Mouse (Mus musculus): ENCODE results near the gene Tas2r137. TPM values are rescaled to one million over a fixed set of nuclear protein-coding genes. Genes with fewer than 3 reads are reported as not detected.
A peak's percentile ranks its signal among the peaks of the same experiment; 100 is the strongest.

The Tas2r137 gene
- not detected in 2 replicates for polyA plus RNA-seq (2012; ENCODE audit: insufficient read depth, insufficient read length, low replicate concordance, missing spikeins)

DNA sequence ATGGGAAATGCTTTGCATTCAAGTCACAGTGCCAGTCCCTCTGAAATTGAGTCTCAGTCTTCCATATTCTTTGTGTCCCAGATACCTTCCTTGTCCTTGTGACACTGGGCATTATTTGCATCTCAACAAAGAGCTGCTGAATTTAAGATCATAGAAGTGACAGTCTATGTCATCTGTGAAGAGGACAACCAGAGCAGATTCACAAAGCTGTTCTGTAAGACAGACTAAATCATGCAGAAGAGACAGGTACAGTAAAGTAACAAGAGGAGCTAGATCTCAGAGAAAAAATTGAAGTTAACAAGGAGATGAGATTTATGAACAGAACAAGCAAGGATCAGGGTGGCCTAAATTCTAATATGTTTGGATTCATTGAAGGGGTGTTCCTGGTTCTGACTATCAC is at the start of gene Tas2r137:
Tas2r137 (plus strand) TSS at position 301 of the 400 bp plus-strand sequence.
- no peaks in the 10 kb centered on the region for H3K4me1 ChIP-seq (ENCODE audit: control insufficient read depth, insufficient read depth, low read length)
- TF ChIP-seq POLR2A (IDR thresholded peaks at IDR 0.05; ENCODE audit: insufficient read depth, low read depth, low read length) (no peak), CTCF (IDR thresholded peaks at IDR 0.05; ENCODE audit: insufficient read depth, low read depth, low read length) (no peak)
- no peak within 1 kb of the TSS for H3K27ac ChIP-seq (ENCODE audit: insufficient read depth, low read depth, low read length)
- no peak within 1 kb of the TSS for H3K4me3 ChIP-seq (ENCODE audit: insufficient read depth, low read depth, low read length)

DNA sequence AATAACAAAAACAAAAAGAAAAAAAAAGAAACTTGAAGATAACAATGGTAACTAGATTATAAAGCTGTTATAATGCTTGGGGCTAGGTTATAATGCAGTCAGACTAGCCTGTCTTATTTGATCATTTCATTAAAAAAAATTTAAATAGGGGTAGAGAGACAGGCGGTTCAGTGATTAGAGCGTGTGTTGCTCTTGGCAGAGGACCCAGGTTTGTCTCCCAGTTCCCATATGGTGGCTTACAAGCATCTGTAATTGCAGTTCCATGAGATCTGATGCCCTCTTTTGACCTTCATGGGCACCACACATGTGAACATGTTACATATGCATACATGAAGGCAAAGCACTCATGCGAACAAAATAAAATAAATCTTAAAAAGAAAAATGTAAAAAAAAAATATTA is 49.8 kb upstream of the Tas2r137 start:
- H3K4me1 ChIP-seq (ENCODE audit: control insufficient read depth, insufficient read depth, low read length) = no peaks in the 10 kb centered on the region; the same call in 1 of the 2 replicates
- no peak for TF ChIP-seq CTCF (IDR thresholded peaks at IDR 0.05; ENCODE audit: insufficient read depth, low read depth, low read length)
- TF ChIP-seq POLR2A (IDR thresholded peaks at IDR 0.05; ENCODE audit: insufficient read depth, low read depth, low read length) = no peak
- 57% methylated on average over 3 of the region's 3 CpGs for WGBS
- H3K27ac ChIP-seq (ENCODE audit: insufficient read depth, low read depth, low read length) = no peak overlapping the region
- no peak overlapping the region for H3K4me3 ChIP-seq (ENCODE audit: insufficient read depth, low read depth, low read length)

DNA sequence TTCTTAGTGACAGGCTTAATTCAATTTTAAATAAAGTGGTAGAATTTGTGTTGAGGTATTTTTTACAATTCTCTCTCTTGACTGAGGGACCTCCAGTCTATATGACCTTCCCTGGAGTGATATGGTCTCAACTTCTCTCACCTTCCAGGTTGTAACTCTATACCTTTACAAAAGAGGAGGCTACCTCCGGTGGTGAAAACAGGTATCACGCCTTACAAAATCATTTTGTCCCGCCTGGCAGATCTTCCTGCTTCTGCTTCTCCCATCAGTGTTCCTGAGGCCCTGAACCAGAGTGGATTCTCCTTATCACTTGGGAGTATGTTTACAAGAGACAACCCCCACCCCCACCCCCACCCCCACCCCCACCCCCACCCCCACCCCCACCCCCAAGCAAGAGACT is 49.3 kb upstream of the Tas2r137 start:
- Histone ChIP-seq H3K4me1 (ENCODE audit: control insufficient read depth, insufficient read depth, low read length) (no peaks in the 10 kb centered on the region; the same call in 1 of the 2 replicates), H3K4me3 (ENCODE audit: insufficient read depth, low read depth, low read length) (no peak overlapping the region), H3K27ac (ENCODE audit: insufficient read depth, low read depth, low read length) (no peak overlapping the region)
- WGBS = 64% methylated on average over 3 of the region's 3 CpGs
- TF ChIP-seq POLR2A (IDR thresholded peaks at IDR 0.05; ENCODE audit: insufficient read depth, low read depth, low read length) (no peak), CTCF (IDR thresholded peaks at IDR 0.05; ENCODE audit: insufficient read depth, low read depth, low read length) (no peak)

DNA sequence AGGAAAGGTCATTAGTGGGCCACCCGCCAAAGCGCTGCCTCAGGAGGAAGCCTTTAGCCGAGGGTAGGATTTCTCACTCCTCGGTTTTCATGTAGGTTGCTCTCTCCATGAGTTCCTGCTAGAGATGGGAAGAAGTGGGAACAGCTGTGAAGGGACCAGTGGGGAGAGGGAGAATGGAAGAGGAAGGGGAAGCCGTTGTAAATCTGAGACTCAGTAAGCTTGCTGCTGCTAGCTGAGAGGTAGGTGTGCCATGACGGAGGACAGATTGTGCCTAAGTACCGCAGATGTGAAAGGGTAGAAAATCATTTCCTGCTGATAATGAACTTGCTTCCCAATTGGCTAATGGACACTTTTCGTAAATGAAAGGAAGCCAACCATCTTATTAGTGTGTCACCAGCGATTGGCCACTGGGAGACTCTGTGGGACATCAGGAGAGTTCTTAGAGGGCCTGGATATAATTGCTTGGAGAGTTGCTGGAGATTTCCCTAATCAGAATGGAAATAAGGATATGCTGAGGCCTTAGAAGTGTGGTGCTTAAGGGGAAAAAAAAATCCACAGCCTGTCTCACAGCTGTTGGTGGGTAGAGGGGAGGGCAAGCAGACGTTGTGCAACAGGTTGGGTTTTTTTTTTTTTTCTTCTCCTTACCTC is 47.6 kb upstream of the Tas2r137 start:
- TF ChIP-seq CTCF (IDR thresholded peaks at IDR 0.05; ENCODE audit: insufficient read depth, low read depth, low read length) (no peak), POLR2A (IDR thresholded peaks at IDR 0.05; ENCODE audit: insufficient read depth, low read depth, low read length) (no peak)
- H3K27ac ChIP-seq (ENCODE audit: insufficient read depth, low read depth, low read length) = no peak overlapping the region
- H3K4me1 ChIP-seq (ENCODE audit: control insufficient read depth, insufficient read depth, low read length) = no peaks in the 10 kb centered on the region; the same call in 1 of the 2 replicates
- no peak overlapping the region for H3K4me3 ChIP-seq (ENCODE audit: insufficient read depth, low read depth, low read length)
- 39% methylated on average over 10 of the region's 10 CpGs for WGBS

DNA sequence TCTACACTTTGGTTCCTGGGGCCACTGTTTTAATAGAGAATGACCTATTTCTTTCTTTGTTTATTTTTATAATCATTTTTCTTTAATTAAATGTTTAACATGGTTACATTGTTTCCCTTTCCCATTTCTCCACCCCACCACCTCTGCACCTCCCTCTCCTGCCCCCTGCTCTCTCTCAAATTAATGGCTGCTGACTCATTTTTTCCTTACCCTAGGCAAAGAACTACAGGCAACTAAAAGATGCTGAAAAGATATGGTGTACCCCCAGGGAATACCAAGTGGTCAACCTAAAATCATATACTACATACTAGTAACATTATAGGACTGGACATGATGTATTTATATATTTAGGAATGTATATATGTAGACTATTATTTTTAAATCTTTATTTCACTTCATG is 42.4 kb upstream of the Tas2r137 start:
- H3K27ac ChIP-seq (ENCODE audit: insufficient read depth, low read depth, low read length) = no peak overlapping the region
- TF ChIP-seq POLR2A (IDR thresholded peaks at IDR 0.05; ENCODE audit: insufficient read depth, low read depth, low read length) (no peak), CTCF (IDR thresholded peaks at IDR 0.05; ENCODE audit: insufficient read depth, low read depth, low read length) (no peak)
- no peak overlapping the region for H3K4me3 ChIP-seq (ENCODE audit: insufficient read depth, low read depth, low read length)
- no peaks in the 10 kb centered on the region for H3K4me1 ChIP-seq (ENCODE audit: control insufficient read depth, insufficient read depth, low read length)

DNA sequence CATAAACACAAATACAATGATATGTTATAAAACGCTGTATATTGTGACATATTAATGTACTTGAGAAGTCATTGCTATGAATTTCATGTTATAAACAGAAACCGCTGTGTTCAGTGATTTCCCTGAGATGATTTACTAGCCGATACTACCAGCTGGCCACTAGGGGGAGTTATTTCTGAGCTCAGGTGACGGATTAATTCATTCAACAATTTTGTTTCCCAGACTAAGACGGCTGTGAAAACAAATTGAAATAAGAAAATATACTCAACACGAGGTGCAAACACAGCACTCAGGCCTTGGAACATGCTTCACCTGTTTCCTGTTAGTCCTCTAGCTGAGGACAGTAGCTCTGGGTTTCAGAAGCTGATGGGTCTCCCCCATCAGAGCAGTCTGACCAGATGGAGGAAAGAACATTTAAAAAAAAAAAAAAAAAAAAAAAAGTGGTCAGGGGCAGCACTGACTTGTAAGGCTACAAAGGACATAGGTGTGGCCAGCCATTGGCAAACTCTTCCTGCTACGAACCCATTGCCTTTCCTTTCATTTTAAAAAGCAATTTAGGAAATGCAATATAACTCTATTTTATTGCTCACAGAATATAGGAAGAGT is 36.5 kb upstream of the Tas2r137 start:
- no peak for TF ChIP-seq POLR2A (IDR thresholded peaks at IDR 0.05; ENCODE audit: insufficient read depth, low read depth, low read length)
- TF ChIP-seq CTCF (IDR thresholded peaks at IDR 0.05; ENCODE audit: insufficient read depth, low read depth, low read length) = no peak
- WGBS = 24% methylated on average over 7 of the region's 7 CpGs
- no peak overlapping the region for H3K27ac ChIP-seq (ENCODE audit: insufficient read depth, low read depth, low read length)
- no peaks in the 10 kb centered on the region for H3K4me1 ChIP-seq (ENCODE audit: control insufficient read depth, insufficient read depth, low read length)
- no peak overlapping the region for H3K4me3 ChIP-seq (ENCODE audit: insufficient read depth, low read depth, low read length)

DNA sequence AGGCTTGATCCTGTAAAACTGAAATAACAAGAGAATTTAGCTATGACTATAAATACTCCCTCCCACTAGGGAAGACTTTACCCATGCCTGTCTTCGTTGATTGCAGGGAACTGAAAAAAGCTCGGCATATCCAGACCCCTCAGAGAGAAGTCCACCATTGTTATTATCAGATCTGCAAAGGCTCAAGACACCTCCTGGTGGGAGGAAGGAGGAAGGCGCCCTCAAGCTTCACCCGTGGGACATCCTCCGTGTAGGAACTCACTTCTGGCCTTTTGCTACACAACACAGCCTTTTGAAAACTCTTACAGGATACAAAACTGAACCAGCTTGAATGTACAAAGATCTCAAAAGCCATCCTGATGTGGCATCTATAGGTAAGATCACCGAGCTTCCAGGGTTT is 25.3 kb upstream of the Tas2r137 start:
- Histone ChIP-seq H3K4me1 (ENCODE audit: control insufficient read depth, insufficient read depth, low read length) (no peaks in the 10 kb centered on the region), H3K4me3 (ENCODE audit: insufficient read depth, low read depth, low read length) (no peak overlapping the region), H3K27ac (ENCODE audit: insufficient read depth, low read depth, low read length) (no peak overlapping the region)
- TF ChIP-seq CTCF (IDR thresholded peaks at IDR 0.05; ENCODE audit: insufficient read depth, low read depth, low read length) (no peak), POLR2A (IDR thresholded peaks at IDR 0.05; ENCODE audit: insufficient read depth, low read depth, low read length) (no peak)
- WGBS = 39% methylated on average over 6 of the region's 6 CpGs

DNA sequence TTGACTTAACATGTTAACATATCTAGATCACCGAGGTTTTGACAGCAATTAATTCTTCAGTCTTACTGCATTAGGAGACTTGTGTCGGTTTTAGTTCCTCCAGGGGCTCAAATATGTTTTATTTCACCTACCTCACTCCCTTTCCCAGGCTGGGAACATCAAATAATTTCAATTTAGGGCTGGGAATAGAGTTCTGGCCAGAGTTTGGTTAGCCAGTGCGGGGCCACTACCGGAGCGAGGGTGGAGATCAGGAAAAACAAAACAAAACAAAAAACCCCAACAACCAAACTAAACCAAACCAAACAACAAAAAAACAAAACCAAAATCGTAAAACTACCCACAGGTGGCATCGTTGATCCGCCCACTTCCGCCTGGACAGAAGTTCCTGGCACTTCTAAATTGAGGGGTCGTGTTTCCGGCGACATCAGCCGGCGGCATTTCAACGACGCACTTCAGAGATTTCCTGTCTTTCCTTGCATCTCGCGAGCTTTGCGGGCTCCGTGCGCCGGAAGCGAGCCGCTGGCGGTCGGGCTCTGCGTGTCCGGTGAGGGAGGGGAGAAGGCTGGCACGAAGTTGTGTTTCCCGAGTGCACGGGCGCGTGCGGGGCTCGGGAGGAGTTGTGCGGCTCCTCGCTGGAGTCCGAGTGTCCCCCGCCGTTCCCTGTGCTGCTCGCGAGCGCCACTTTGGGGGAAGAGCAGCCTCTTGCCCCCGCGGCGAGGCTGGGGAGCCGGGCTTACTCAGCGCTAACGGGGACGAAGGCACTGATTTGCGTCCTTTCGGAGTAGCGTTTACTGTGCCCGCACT is 19.9 kb upstream of the Tas2r137 start, which contains the start of gene Ssbp1:
Ssbp1 (plus strand) TSS at position 437 of the 804 bp plus-strand sequence.
- TF ChIP-seq POLR2A (IDR thresholded peaks at IDR 0.05; ENCODE audit: insufficient read depth, low read depth, low read length) (peak; percentile 94), CTCF (IDR thresholded peaks at IDR 0.05; ENCODE audit: insufficient read depth, low read depth, low read length) (no peak)
- WGBS = under 1% methylated on average over 54 of the region's 54 CpGs
- H3K4me3 ChIP-seq (ENCODE audit: insufficient read depth, low read depth, low read length) = peak within 1 kb of the TSS; percentile 67

DNA sequence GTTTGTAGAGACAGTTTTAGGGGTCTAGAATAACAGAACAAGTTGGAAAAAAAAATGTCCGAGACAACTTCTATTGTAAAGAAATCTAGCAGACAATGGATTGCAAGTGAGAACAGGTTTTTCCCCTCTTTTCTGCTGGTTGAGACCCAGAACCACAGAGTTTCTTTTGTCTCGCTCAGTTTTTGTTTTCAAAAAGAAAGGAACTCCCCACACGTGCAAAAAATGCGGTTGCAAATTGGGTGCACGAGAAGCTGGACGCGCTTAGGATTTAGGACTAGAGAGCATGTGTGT is 19.4 kb upstream of the Tas2r137 start:
- peak overlapping the region; percentile 67 for H3K4me3 ChIP-seq (ENCODE audit: insufficient read depth, low read depth, low read length)
- under 1% methylated on average over 7 of the region's 7 CpGs for WGBS
- TF ChIP-seq POLR2A (IDR thresholded peaks at IDR 0.05; ENCODE audit: insufficient read depth, low read depth, low read length) (no peak), CTCF (IDR thresholded peaks at IDR 0.05; ENCODE audit: insufficient read depth, low read depth, low read length) (no peak)
- H3K4me1 ChIP-seq (ENCODE audit: control insufficient read depth, insufficient read depth, low read length) = 0 out of 2 replicates have a peak, but pooled peaks cover 2% of the 10 kb centered on the region
- H3K27ac ChIP-seq (ENCODE audit: insufficient read depth, low read depth, low read length) = peak overlapping the region; percentile 73

More for the DNA sequence above, 19.9 kb upstream of the Tas2r137 start, which contains the start of gene Ssbp1:
- Histone ChIP-seq H3K4me1 (ENCODE audit: control insufficient read depth, insufficient read depth, low read length) (0 out of 2 replicates have a peak, but pooled peaks cover 2% of the 10 kb centered on the region), H3K27ac (ENCODE audit: insufficient read depth, low read depth, low read length) (peak within 1 kb of the TSS; percentile 73)

Data from olfactory bulb, adult 2 months (tissue).